Mouse (Mus musculus) C2C12 (cell line): ENCODE data around the gene Oasl2. TPM values are rescaled to one million over a fixed set of nuclear protein-coding genes. Genes with fewer than 3 reads are reported as not detected.
A peak's percentile ranks its signal among the peaks of the same experiment; 100 is the strongest.
"Not testable (repeated sequence)": the region's sequence is repeated elsewhere in the genome, so short reads cannot be mapped to it uniquely, and the experiment has no call there.

ENCODE experiments used
- H3K27me3 ChIP-seq: one replicate; pipeline ENCODE4 v1.6.1; 2011; ENCODE audit not compliant: control insufficient read depth, insufficient read depth, insufficient read length
- H3K36me3 ChIP-seq: one replicate; pipeline ENCODE4 v1.6.1; 2011; ENCODE audit not compliant: control insufficient read depth, insufficient read depth
- H3K4me3 ChIP-seq: one replicate; pipeline ENCODE4 v1.5.1; 2011; ENCODE audit warnings: mild to moderate bottlenecking, control low read depth; ENCODE audit not compliant: poor library complexity, insufficient read depth, severe bottlenecking
- H3K79me2 ChIP-seq: one replicate; pipeline ENCODE4 v1.6.1; 2011; ENCODE audit not compliant: control insufficient read depth, insufficient read depth
- H3K79me3 ChIP-seq: one replicate; pipeline ENCODE4 v1.6.1; 2011; ENCODE audit warnings: low read depth, control low read depth
- H3ac ChIP-seq: one replicate; pipeline ENCODE3; 2011; ENCODE audit warnings: low read depth; ENCODE audit not compliant: control insufficient read depth, insufficient read length
- CEBPB ChIP-seq: IDR thresholded peaks from one replicate; pipeline ENCODE4 v1.6.1; 2011; ENCODE audit warnings: low read depth, mild to moderate bottlenecking, control low read depth, moderate library complexity
- CTCF ChIP-seq: IDR thresholded peaks from one replicate; pipeline ENCODE4 v1.5.1; 2011; ENCODE audit not compliant: control insufficient read depth, insufficient read depth, insufficient read length
- FOSL1 ChIP-seq: IDR thresholded peaks from one replicate; pipeline ENCODE4 v1.8.0; 2011; ENCODE audit warnings: mild to moderate bottlenecking, low read length; ENCODE audit not compliant: poor library complexity, insufficient read depth, severe bottlenecking
- MAX ChIP-seq: IDR thresholded peaks from one replicate; pipeline ENCODE4 v1.6.1; 2011; ENCODE audit warnings: mild to moderate bottlenecking, control low read depth
- MYOD1 ChIP-seq: IDR thresholded peaks from one replicate; pipeline ENCODE4 v1.6.1; 2011; ENCODE audit warnings: low read depth; ENCODE audit not compliant: control insufficient read depth, insufficient read length
- MYOG ChIP-seq: IDR thresholded peaks from one replicate; pipeline ENCODE4 v1.6.1; 2011; ENCODE audit not compliant: control insufficient read depth, insufficient read length; ENCODE audit errors: extremely low read depth
- USF1 ChIP-seq: IDR thresholded peaks from one replicate; pipeline ENCODE4 v1.6.1; 2011; ENCODE audit warnings: low read depth, mild to moderate bottlenecking, control low read depth, moderate library complexity
- long read RNA-seq, 2 experiments: library from polyadenylated mRNA; unstranded; transcript quantifications; one replicate each; pipeline ENCODE4 v2.0.0; 2019 to 2020
- polyA plus RNA-seq: library from polyadenylated mRNA; unstranded; fragments of >200 nt; fragmentation: generic; extraction: Trizol; gene quantifications from one replicate; pipeline ENCODE4 v1.2.1, GENCODE M21; 2012; ENCODE audit warnings: missing spikeins

The Oasl2 gene
- 0.40 TPM for polyA plus RNA-seq
- long read RNA-seq, experiment 1, result 0 reads
- long read RNA-seq, experiment 2, partial matches to known transcripts, result 0 of 2 reads
- long read RNA-seq, experiment 2, other reads (novel, unspliced or antisense), result 0 of 2 reads

GRCm38 (mm10) chr5:114896688-114897373 lies at the start of gene Oasl2:
Oasl2 (plus strand) TSS chr5:114896936.
- Histone ChIP-seq H3K79me3 (no peaks in the 10 kb centered on the region), H3K27me3 (no peaks in the 10 kb centered on the region), H3K79me2 (no peaks in the 10 kb centered on the region), H3K36me3 (no peaks in the 10 kb centered on the region), H3K4me3 (no peak within 1 kb of the TSS), H3ac (peak within 1 kb of the TSS; percentile 40)
- no peak for TF ChIP-seq MYOG
- TF ChIP-seq CEBPB, result no peak
- no peak for TF ChIP-seq CTCF
- TF ChIP-seq MAX, result no peak

- Histone ChIP-seq H3K27me3 (peaks cover 9% of the 10 kb centered on the region), H3ac (no peak overlapping the region), H3K36me3 (no peaks in the 10 kb centered on the region), H3K79me2 (no peaks in the 10 kb centered on the region), H3K79me3 (no peaks in the 10 kb centered on the region), H3K4me3 (no peak overlapping the region)
- TF ChIP-seq FOSL1 (no peak), MYOD1 (no peak), MYOG (no peak), CEBPB (no peak), MAX (no peak), USF1 (no peak), CTCF (no peak)
Measured at GRCm38 (mm10) chr5:114851565-114852236, 45.0 kb upstream of the Oasl2 start.

GRCm38 (mm10) chr5:114853364-114853763 lies 43.4 kb upstream of the Oasl2 start, which contains the start of gene 4930519G04Rik:
4930519G04Rik (plus strand) TSS chr5:114853664.
- H3K4me3 ChIP-seq, H3K79me3 ChIP-seq, H3K36me3 ChIP-seq, H3K27me3 ChIP-seq, H3K79me2 ChIP-seq, H3ac ChIP-seq: not testable (repeated sequence)

- Histone ChIP-seq H3K27me3 (peaks cover 17% of the 10 kb centered on the region), H3K36me3 (no peaks in the 10 kb centered on the region), H3K79me2 (no peaks in the 10 kb centered on the region), H3K4me3 (no peak within 1 kb of the TSS), H3K79me3 (no peaks in the 10 kb centered on the region), H3ac (no peak within 1 kb of the TSS)
- TF ChIP-seq CTCF, result no peak
- TF ChIP-seq CEBPB, result no peak
- no peak for TF ChIP-seq MAX
Measured at GRCm38 (mm10) chr5:114858582-114858981, 38.2 kb upstream of the Oasl2 start, which contains the start of gene Gm9936. Gm9936 (minus strand) TSS chr5:114858682.

- Histone ChIP-seq H3K27me3 (peaks cover 15% of the 10 kb centered on the region), H3K4me3 (no peak overlapping the region), H3ac (no peak overlapping the region), H3K79me2 (no peaks in the 10 kb centered on the region), H3K36me3 (no peaks in the 10 kb centered on the region), H3K79me3 (no peaks in the 10 kb centered on the region)
- TF ChIP-seq MAX (no peak), CTCF (peak; percentile 74), CEBPB (peak; percentile 32)
Measured at GRCm38 (mm10) chr5:114859253-114859652, 37.5 kb upstream of the Oasl2 start.

- H3K27me3 ChIP-seq, result peaks cover 10% of the 10 kb centered on the region
- no peaks in the 10 kb centered on the region for H3K79me3 ChIP-seq
- H3K36me3 ChIP-seq, result no peaks in the 10 kb centered on the region
- H3K79me2 ChIP-seq, result no peaks in the 10 kb centered on the region
- H3ac ChIP-seq, result no peak overlapping the region
- H3K4me3 ChIP-seq, result no peak overlapping the region
- TF ChIP-seq CEBPB, result no peak
- no peak for TF ChIP-seq CTCF
- TF ChIP-seq MYOG, result no peak
- no peak for TF ChIP-seq MYOD1
- TF ChIP-seq USF1, result no peak
- TF ChIP-seq MAX, result no peak
Measured at GRCm38 (mm10) chr5:114861730-114862129, 35.0 kb upstream of the Oasl2 start.
